Mouse (Mus musculus) thymus, adult 2 months (tissue): ENCODE measurements around the gene Dnajc12.

Experiments used
- CTCF ChIP-seq: fragments of 200-500 bp; IDR thresholded peaks from 2 replicates; pipeline ENCODE4 v1.5.1; 2012; ENCODE audit warnings: mild to moderate bottlenecking, control low read depth, low read length, moderate library complexity, borderline replicate concordance; ENCODE audit not compliant: control insufficient read depth, poor library complexity, insufficient read depth; ENCODE audit errors: extremely low read depth
- POLR2A ChIP-seq: fragments of 200-500 bp; IDR thresholded peaks from 2 replicates; pipeline ENCODE4 v1.6.1; 2012; ENCODE audit warnings: mild to moderate bottlenecking, low read length, control low read depth, moderate library complexity; ENCODE audit not compliant: control insufficient read depth, poor library complexity, insufficient read depth; ENCODE audit errors: extremely low read depth

- TF ChIP-seq POLR2A (no peak), CTCF (no peak)
These were observed 33.6 kb downstream of the Dnajc12 start for GRCm38 (mm10) chr10:63415850-63416249.
